Mouse (Mus musculus): ENCODE results near the gene Uckl1. TPM values are rescaled to one million over a fixed set of nuclear protein-coding genes. Genes with fewer than 3 reads are reported as not detected.

Uckl1 gene
- polyA plus RNA-seq, 1 experiment from 2014 or later: 22.8 TPM

- Histone ChIP-seq H3K9ac (replicated peaks) (no peak overlapping the region), H3K27me3 (ENCODE audit: insufficient read depth, low read length) (no peaks in the 10 kb centered on the region), H3K4me2 (ENCODE audit: low read depth, low read length) (no peak overlapping the region), H3K27ac (ENCODE audit: low read depth) (no peak overlapping the region), H3K4me3 (ENCODE audit: low read depth, low read length) (no peak overlapping the region), H3K36me3 (replicated peaks; ENCODE audit: insufficient read depth, low read length) (peaks cover 20% of the 10 kb centered on the region), H3K9me3 (ENCODE audit: low read length) (no peaks in the 10 kb centered on the region), H3K4me1 (ENCODE audit: insufficient read depth) (peaks cover 39% of the 10 kb centered on the region)
- DNase-seq (no peak), ATAC-seq (no peak)
- WGBS (ENCODE audit: insufficient replicate concordance): 72% methylated on average over 2 of the region's 2 CpGs
- TF ChIP-seq EP300 (IDR thresholded peaks at IDR 0.05; ENCODE audit: low read depth) (no peak), CTCF (IDR thresholded peaks at IDR 0.05; ENCODE audit: low read depth) (no peak)
Measured at GRCm38 (mm10) chr2:181576613-181577012, 8.1 kb downstream of the Uckl1 start.

- Histone ChIP-seq H3K27me3 (ENCODE audit: insufficient read depth, low read length) (no peaks in the 10 kb centered on the region), H3K27ac (ENCODE audit: low read depth) (no peak overlapping the region), H3K4me3 (ENCODE audit: low read depth, low read length) (no peak overlapping the region), H3K9me3 (ENCODE audit: low read length) (no peaks in the 10 kb centered on the region), H3K4me2 (ENCODE audit: low read depth, low read length) (no peak overlapping the region), H3K36me3 (replicated peaks; ENCODE audit: insufficient read depth, low read length) (peaks cover 24% of the 10 kb centered on the region), H3K4me1 (ENCODE audit: insufficient read depth) (peaks cover 36% of the 10 kb centered on the region), H3K9ac (replicated peaks) (no peak overlapping the region)
- TF ChIP-seq CTCF (IDR thresholded peaks at IDR 0.05; ENCODE audit: low read depth) (no peak), EP300 (IDR thresholded peaks at IDR 0.05; ENCODE audit: low read depth) (no peak)
- ATAC-seq: no peak
- 88% methylated on average over 7 of the region's 7 CpGs for WGBS (ENCODE audit: insufficient replicate concordance)
- peak; percentile 8 for DNase-seq
Measured at GRCm38 (mm10) chr2:181574921-181575545, 9.7 kb downstream of the Uckl1 start.

- no peak overlapping the region for H3K9ac ChIP-seq (replicated peaks)
- no peak for ATAC-seq
Measured at GRCm38 (mm10) chr2:181573961-181574360, 10.7 kb downstream of the Uckl1 start.

GRCm38 (mm10) chr2:181572921-181573920 lies 11.5 kb downstream of the Uckl1 start:
- H3K36me3 ChIP-seq (replicated peaks; ENCODE audit: insufficient read depth, low read length): peaks cover 25% of the 10 kb centered on the region
- no peak for ATAC-seq
- H3K4me3 ChIP-seq (ENCODE audit: low read depth, low read length): no peak overlapping the region
- H3K4me1 ChIP-seq (ENCODE audit: insufficient read depth): peaks cover 23% of the 10 kb centered on the region
- H3K27me3 ChIP-seq (ENCODE audit: insufficient read depth, low read length): no peaks in the 10 kb centered on the region
- H3K9me3 ChIP-seq (ENCODE audit: low read length): no peaks in the 10 kb centered on the region
- WGBS (ENCODE audit: insufficient replicate concordance): 86% methylated on average over 15 of the region's 15 CpGs
- TF ChIP-seq CTCF (IDR thresholded peaks at IDR 0.05; ENCODE audit: low read depth): no peak
- peak; percentile 9 for DNase-seq
- H3K4me2 ChIP-seq (ENCODE audit: low read depth, low read length): no peak overlapping the region
- no peak overlapping the region for H3K9ac ChIP-seq (replicated peaks)
- H3K27ac ChIP-seq (ENCODE audit: low read depth): no peak overlapping the region

More at GRCm38 (mm10) chr2:181573961-181574360, 10.7 kb downstream of the Uckl1 start:
- no peak overlapping the region for H3K4me2 ChIP-seq (ENCODE audit: low read depth, low read length)
- H3K4me3 ChIP-seq (ENCODE audit: low read depth, low read length): no peak overlapping the region
- H3K27me3 ChIP-seq (ENCODE audit: insufficient read depth, low read length): no peaks in the 10 kb centered on the region
- WGBS (ENCODE audit: insufficient replicate concordance): 78% methylated on average over 9 of the region's 9 CpGs
- no peak overlapping the region for H3K27ac ChIP-seq (ENCODE audit: low read depth)
- DNase-seq: peak; percentile 9
- no peaks in the 10 kb centered on the region for H3K9me3 ChIP-seq (ENCODE audit: low read length)
- H3K4me1 ChIP-seq (ENCODE audit: insufficient read depth): peaks cover 27% of the 10 kb centered on the region
- H3K36me3 ChIP-seq (replicated peaks; ENCODE audit: insufficient read depth, low read length): peaks cover 25% of the 10 kb centered on the region
- no peak for TF ChIP-seq EP300 (IDR thresholded peaks at IDR 0.05; ENCODE audit: low read depth)
- TF ChIP-seq CTCF (IDR thresholded peaks at IDR 0.05; ENCODE audit: low read depth): no peak

- Histone ChIP-seq H3K9ac (replicated peaks) (no peak overlapping the region), H3K9me3 (ENCODE audit: low read length) (no peaks in the 10 kb centered on the region), H3K27ac (ENCODE audit: low read depth) (no peak overlapping the region), H3K4me3 (ENCODE audit: low read depth, low read length) (no peak overlapping the region), H3K27me3 (ENCODE audit: insufficient read depth, low read length) (no peaks in the 10 kb centered on the region), H3K4me1 (ENCODE audit: insufficient read depth) (peaks cover 13% of the 10 kb centered on the region), H3K36me3 (replicated peaks; ENCODE audit: insufficient read depth, low read length) (peaks cover 28% of the 10 kb centered on the region), H3K4me2 (ENCODE audit: low read depth, low read length) (no peak overlapping the region)
- DNase-seq: peak; percentile 9
- ATAC-seq: no peak
- no peak for TF ChIP-seq CTCF (IDR thresholded peaks at IDR 0.05; ENCODE audit: low read depth)
- no peak for TF ChIP-seq EP300 (IDR thresholded peaks at IDR 0.05; ENCODE audit: low read depth)
- WGBS (ENCODE audit: insufficient replicate concordance): 84% methylated on average over 11 of the region's 11 CpGs
Measured at GRCm38 (mm10) chr2:181571941-181572670, 12.6 kb downstream of the Uckl1 start.

Measured in liver, postnatal 0 days (tissue).